Mouse (Mus musculus) embryonic fibroblast, embryonic 13.5 days (primary cell): ENCODE data around the gene Mtcl1.

Source experiments
- CTCF ChIP-seq: IDR thresholded peaks from 2 replicates; pipeline ENCODE4 v1.5.1; 2011; ENCODE audit warnings: mild to moderate bottlenecking, control low read depth, low read length, moderate library complexity, borderline replicate concordance; ENCODE audit not compliant: insufficient read depth
- POLR2A ChIP-seq: IDR thresholded peaks from 2 replicates; pipeline ENCODE4 v1.6.1; 2011; ENCODE audit warnings: low read depth, mild to moderate bottlenecking, control low read depth, low read length, moderate library complexity

DNA sequence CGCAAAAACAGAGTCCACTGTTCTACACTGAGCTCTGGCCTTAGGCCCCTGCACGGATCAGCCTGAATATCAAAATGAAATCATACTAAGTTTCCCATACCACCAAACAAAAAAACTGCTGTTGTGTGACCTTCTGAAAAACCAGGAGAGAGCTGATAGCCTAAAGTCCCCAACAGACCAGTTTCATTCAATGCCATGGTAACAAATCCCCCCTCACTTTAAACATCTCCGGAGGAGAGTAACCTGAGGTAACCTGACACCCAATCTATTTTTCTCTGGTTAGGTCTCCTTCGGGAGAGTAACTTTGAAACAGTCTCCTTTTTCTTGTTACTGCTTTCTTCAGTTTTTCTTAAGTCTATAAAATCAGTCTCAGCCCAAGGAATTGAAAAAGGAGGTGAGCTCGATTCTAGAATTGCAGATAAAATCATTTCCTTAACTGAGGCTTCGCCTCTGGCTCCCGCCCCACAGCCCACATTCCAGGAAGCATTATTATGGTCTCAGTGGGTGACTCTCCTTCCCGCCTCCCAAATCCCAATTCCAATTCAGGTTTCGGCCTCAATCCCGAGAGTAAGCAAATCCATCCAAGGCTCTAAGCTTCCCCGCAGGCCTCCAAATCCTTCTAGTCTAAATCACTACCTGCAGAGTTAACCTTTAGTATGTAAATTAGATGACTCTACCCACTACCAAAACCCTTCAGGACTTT lies 10.3 kb downstream of the Mtcl1 start:
- no peak for TF ChIP-seq CTCF
- no peak for TF ChIP-seq POLR2A
